Mouse (Mus musculus) layer of hippocampus, adult 9-10 months (tissue): ENCODE results near the gene Nsfl1c.

Source experiments
- DNase-seq: peaks from one replicate; pipeline ENCODE4 v3.0.0; 2022; ENCODE audit warnings: low spot score

Gene Nsfl1c

DNA sequence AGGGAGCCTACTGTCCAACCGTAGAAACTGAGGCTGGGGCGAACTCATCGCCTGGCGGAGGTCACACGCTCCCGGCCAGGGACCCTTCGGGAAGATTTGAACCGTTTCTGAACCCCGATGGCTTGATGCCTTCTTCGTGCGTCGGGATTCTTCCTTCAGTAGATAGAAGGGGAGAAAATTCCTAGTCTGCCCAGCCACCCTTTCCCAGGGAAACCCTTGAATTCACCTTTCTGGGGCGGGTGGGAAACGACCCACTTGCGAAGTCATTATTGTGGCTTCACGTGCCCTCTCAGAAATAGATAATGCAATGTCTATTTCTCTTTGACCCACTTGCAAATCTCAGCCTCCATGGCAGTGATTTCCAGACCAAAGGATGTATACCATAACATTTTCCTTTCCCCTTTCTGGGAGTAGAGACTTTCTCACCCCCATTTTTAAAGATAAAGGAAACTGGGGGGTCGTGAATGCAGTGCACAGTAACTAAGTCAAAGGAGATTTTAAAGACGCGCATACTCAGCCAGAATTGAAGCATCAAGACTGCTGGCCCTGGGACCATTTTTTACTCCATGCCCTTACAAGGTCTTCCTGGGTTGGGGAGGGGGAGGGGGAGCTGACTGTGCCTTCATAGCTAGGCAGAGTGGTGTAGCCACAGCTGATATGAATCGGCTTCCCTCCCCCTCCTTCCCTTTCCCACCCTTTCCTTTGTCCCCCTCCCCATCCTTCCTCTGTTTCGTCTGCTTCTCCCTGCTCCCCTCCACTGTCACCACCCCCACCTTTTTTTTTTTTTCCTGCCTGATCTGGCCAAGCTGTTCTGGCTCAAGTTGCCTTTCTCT, 49.3 kb downstream of the Nsfl1c start:
- no peak for DNase-seq

GRCm38 (mm10) chr2:151544673-151545072, 50.7 kb downstream of the Nsfl1c start:
- no peak for DNase-seq

GRCm38 (mm10) chr2:151546571-151546970, 52.6 kb downstream of the Nsfl1c start:
- DNase-seq = no peak

DNA sequence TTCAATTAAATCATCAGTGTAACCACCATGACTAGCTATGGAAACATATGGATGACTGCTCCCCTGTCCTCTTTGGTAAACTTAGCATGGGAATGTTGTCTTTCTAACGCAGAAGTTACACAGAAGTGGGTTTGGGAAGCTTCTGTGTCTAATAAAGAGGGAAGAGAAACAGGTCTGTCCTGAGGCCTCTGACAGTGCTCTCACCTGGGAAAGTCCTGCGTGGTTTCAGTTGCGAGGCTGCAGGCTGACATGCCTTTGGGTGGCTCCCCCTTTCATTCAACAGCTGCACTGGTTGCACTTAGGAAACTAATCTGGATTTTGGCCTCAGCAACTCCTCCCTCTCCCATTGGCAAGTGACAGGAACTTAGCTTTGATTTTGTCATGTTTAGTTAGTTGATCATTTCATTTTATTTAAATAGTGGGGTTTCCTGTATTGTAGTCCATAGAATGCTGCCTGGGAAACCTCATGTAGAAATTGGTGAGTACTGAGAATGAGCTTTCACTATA, 55.7 kb downstream of the Nsfl1c start:
- no peak for DNase-seq
